Mouse (Mus musculus) olfactory bulb, adult 2 months (tissue): ENCODE measurements around the gene Rapgef2.

ENCODE experiments used
- CTCF ChIP-seq: fragments of 200-500 bp; IDR thresholded peaks from 2 replicates; pipeline ENCODE4 v1.5.1; 2012; ENCODE audit warnings: low read depth, mild to moderate bottlenecking, low read length, moderate library complexity; ENCODE audit not compliant: insufficient read depth
- POLR2A ChIP-seq: fragments of 200-500 bp; IDR thresholded peaks from 2 replicates; pipeline ENCODE4 v1.6.1; 2012; ENCODE audit warnings: mild to moderate bottlenecking, low read depth, low read length, moderate library complexity; ENCODE audit not compliant: insufficient read depth

GRCm38 (mm10) chr3:79239066-79239462, 47.3 kb downstream of the Rapgef2 start:
- TF ChIP-seq CTCF (no peak), POLR2A (no peak)
